Mouse (Mus musculus) T-cell, adult 2 months (primary cell): ENCODE data around the gene Dtl.
"Not testable (repeated sequence)": the region's sequence is repeated elsewhere in the genome, so short reads cannot be mapped to it uniquely, and the experiment has no call there.

Source experiments
- DNase-seq: peaks from one replicate; pipeline ENCODE4 v3.0.0; 2022; ENCODE audit warnings: low spot score

Gene Dtl

DNA sequence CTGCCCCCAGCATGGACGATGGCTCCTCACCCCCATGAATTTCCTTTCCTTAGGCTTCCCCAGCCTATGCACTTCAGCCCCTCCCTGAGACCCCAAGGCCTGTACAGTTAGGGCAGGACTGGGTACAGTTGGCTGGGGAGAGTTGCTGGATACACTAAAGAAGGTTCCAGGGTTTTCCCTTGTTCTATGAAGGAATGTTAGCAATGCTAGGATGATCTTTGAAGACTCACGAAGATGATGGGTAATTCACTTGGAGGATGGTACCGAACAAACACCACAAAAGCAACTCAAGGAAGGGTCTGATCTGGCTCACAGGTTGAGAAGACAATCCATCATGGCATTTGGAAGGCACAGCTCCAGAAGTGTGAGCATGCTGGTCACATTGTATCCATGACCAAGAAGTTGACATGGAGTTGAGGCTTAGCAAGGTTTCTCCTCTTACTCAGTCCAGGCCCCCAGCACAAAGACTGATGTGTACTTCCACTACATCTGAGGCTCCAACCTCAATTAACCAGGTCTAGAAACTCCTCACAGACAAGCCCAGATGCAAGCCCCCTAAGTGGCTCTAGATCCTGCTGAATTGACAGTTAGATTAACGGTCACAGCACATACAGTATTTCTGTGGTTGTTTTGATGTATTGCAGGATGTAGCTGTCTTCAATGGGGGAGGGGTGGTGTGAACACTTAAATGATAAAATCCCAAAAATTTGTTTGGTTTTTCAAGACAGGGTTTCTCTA, 55.8 kb downstream of the Dtl start:
- DNase-seq: no peak

DNA sequence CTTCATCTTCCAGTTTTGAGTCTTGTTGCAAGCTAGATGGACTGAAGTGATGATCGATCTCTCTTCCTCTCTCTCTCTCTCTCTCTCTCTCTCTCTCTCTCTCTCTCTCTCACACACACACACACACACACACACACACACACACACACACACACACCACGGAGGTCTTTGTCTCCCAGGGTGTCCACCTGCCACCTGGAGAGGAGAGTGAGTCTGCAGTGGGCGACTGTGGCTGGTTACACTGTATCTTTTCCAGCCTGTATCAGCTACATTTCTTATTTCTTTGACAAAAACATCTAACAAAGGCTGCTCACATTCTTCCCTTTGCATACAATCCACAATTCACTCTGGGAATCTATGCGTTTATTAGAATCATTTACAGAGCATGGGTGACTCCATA, 56.4 kb downstream of the Dtl start:
- no peak for DNase-seq

DNA sequence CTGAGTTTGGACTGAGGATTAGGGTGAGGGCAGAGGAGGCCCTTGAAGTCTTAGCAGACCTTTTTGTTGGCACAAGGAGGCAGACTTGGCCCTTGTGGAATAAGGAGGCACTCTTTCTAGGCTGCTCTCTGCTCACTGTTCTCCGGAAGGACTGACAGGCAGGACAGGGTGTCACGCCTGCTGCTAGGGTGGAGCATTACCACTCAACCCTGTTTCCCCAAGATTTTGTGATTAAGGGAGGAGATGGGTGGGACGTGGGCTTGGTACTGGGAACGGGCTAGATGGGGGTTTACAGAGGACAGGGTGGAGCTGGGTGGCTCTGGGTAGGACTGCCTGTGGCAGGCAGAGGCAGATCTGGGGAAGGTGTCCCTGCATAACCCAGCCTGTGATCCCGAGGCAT, 57.4 kb downstream of the Dtl start:
- DNase-seq: no peak

GRCm38 (mm10) chr1:191517056-191517455, 58.3 kb downstream of the Dtl start:
- no peak for DNase-seq

DNA sequence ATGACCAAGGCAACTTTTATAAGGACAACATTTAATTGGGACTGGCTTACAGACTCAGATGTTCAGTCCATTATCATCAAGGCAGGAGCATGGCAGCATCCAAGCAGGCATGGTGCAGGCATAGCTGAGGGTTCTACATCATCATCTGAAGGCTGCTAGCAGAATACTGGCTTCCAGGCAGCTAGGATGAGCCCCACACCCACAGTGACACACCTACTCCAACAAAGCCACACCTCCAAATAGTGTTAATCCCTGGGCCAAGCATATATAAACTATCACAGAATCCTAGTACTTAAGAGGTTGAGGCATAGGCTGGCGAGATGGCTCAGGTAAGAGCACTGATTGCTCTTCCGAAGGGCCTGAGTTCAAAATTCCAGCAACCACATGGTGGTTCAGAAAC, 59.0 kb downstream of the Dtl start:
- DNase-seq: not testable (repeated sequence)

- no peak for DNase-seq
These were observed 62.1 kb downstream of the Dtl start for GRCm38 (mm10) chr1:191513195-191513594.

GRCm38 (mm10) chr1:191512383-191512782, 63.0 kb downstream of the Dtl start:
- DNase-seq: no peak

- no peak for DNase-seq
These were observed 63.8 kb downstream of the Dtl start for GRCm38 (mm10) chr1:191511503-191511902.

DNA sequence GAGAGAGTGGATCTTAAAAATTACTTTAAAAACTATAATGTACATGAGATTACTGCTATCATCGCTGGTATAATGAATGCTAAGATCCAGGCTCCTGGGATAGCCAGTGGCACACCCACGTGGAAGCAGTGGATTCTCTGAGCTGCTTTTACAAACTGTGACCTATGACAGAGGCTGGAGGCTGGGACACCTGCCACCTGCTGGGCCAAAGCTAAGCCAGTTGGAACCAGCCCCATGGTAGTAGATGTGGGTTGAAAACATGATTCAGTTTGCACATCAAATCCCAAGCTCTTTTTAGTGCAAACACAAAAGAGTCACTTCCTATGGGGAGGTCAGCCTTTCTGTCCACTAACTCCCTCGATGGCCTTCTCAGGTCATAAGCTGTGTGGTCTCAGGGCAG, 65.5 kb downstream of the Dtl start:
- no peak for DNase-seq

DNA sequence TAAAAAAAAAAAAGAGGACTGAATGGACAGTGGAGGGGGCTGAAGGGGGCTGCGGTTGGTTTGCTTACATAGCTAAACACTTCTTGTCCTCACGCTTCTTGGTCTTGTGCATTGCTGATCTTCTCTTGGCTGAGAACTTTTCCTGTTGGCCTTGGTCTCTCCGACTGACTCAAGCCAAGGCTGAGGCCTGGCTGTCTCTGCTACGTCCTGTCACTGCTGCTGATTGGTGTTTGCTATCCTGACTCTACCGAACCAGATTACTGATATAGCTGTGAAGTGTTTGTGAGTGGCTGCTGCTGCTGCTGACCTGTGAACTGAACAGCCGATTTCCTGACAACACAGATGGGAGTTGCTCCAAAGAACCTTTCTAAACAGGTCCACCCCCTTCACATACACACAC, 66.2 kb downstream of the Dtl start:
- DNase-seq: no peak

- DNase-seq: no peak
These were observed 68.6 kb downstream of the Dtl start for GRCm38 (mm10) chr1:191506791-191507190.

DNA sequence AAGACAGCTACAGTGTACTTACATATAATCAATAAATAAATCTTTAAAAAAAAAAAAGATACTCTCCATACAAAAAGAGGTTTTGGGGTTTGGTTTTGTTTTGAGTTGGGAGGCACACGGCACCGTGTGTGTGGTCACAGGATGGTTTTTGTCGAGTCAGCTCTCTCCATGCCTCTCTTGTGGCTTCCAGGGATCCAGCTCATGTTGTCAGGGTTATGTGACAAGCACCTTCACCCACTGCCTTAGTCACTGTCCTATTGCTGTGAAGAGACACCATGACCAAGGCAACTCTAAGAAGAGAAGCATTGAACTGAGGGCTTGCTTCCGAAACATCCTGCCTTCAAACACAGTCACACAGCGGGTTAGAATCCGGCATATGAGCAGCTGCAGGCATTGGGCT, 75.7 kb downstream of the Dtl start:
- DNase-seq: no peak

DNA sequence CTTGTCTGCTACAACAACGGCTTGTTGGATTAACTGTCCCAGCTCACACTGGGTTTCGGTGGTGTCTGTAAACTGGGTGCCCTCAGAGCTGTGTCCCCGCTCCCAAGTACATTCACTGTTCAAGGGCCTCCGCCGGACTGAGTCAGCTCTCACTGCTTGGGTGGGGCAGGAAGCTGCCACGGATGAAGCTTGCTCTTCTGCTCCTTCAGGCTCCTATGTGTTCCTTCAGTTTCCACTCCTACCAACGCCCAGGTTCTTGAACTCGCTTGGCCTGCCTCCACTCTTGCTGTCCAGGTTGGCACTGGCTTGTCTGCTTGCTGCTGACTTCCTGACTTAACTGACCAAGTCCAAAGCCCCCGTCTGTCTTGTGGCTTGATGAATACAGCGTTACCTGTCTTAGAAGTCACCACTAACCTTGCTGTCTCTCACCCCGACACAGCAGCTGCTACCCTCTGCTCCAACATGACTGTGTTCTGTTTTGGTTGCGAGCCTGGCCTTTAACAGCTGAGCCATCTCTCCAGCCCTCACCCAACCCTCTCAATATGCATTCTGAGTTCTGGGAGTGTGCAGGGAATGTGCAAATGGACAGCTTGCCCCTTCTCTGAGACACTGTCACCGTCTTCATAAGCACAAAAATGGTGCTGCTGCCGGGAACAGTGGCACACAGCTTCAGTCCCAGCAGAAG, 76.9 kb downstream of the Dtl start:
- DNase-seq: peak; percentile 23

- no peak for DNase-seq
These were observed 78.7 kb downstream of the Dtl start for GRCm38 (mm10) chr1:191496676-191497075.

DNA sequence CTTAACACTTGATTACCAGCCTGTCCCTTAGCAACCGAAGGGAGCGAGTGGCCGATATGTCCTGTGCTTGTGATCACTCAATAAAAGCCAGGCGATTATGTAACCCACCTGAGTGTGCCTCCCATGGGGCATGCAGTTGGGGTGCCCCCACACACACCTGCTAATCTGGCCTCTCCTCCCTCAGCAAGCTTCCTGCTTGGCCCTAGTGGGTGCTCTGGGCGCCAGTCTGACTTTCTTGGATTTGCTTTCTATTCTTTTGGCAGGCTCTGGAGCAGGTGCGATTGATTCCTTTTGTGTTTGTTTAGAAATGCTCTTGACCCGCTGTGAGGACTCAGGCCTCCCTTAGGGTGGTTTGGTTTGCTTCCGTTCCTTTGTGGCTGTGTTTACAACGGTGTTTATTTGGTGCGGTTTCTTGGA, 80.3 kb downstream of the Dtl start:
- DNase-seq: no peak

GRCm38 (mm10) chr1:191494303-191494655, 81.1 kb downstream of the Dtl start:
- DNase-seq: no peak

DNA sequence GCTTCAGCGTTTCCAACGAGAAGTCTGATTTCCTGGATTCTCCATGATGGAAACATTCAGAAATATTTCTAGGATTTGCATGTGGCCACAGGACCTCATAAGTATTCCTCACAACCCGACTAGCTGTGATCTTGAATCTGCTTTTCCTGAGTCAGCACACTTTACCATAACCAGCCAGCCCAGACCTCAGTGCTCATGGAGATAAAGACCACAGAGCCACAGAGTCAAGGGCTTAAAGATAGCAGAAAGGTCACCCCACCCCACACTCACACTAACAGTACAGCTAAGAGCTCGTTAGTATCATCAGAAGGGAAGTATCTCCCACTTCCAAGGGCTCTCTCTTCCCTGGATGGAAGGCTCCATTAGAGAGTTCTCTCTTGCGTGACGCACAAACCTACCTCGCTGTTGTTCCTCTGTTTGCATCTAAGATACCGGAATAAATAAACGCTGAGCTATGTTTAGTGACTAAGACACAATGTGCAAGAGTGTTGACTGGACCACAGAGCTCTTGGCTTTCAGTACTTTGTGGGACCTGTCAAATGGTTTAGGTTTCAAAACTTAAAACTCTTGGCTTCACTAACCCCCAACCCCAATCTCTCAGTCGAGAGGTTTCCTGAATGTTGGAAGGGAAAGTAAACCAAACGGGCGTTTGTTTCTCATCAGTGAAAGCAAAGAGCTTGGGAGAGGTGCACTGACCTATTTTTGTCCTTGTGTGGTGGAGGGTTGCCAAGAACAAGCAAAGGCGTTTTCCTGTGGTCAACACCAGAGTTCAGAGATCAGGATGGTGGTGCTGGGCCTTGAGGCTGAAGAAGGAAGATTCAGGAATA, 81.7 kb downstream of the Dtl start:
- no peak for DNase-seq

- no peak for DNase-seq
These were observed 84.9 kb downstream of the Dtl start for GRCm38 (mm10) chr1:191490446-191490845.
